Mouse (Mus musculus) CH12.LX (cell line): ENCODE measurements around the gene Prkci. TPM values are rescaled to one million over a fixed set of nuclear protein-coding genes. Genes with fewer than 3 reads are reported as not detected.

ENCODE experiments used
- DNase-seq: peaks from one replicate; pipeline ENCODE4 v3.0.0-alpha.2; 2013; ENCODE audit errors: extremely low read depth
- H3K27ac ChIP-seq: 2 replicates; pipeline ENCODE4 v1.5.1; 2012; ENCODE audit warnings: low read depth, mild to moderate bottlenecking, control low read depth, moderate library complexity; ENCODE audit not compliant: insufficient read depth
- H3K27me3 ChIP-seq: replicated peaks from 2 replicates; pipeline ENCODE3; 2012; ENCODE audit warnings: inconsistent platforms
- H3K36me3 ChIP-seq, 2 experiments: replicated peaks in 1 of 2; 2 replicates each; pipeline versions ENCODE3 to v1.6.1; 2012; ENCODE audit warnings: inconsistent platforms in 1 of 2, low read length in 1 of 2, mild to moderate bottlenecking in 1 of 2, mixed read lengths in 1 of 2, moderate library complexity in 1 of 2; ENCODE audit not compliant: control insufficient read depth in 1 of 2, insufficient read depth in 1 of 2
- H3K4me1 ChIP-seq, 2 experiments: 2 replicates each; pipeline ENCODE4 v1.6.1; 2012; ENCODE audit warnings: inconsistent platforms in 1 of 2, moderate library complexity in 1 of 2; ENCODE audit not compliant: insufficient read depth in 2 of 2, control insufficient read depth in 1 of 2
- H3K4me2 ChIP-seq: 2 replicates; pipeline ENCODE4 v1.6.1; 2012; ENCODE audit warnings: low read depth, mild to moderate bottlenecking, control low read depth; ENCODE audit not compliant: poor library complexity, insufficient read depth, severe bottlenecking
- H3K4me3 ChIP-seq, 3 experiments: fragments of 150-350 bp in 1 of 3; sonication (generic) in 1 of 3; replicated peaks in 1 of 3; 2 replicates each; pipeline versions ENCODE3 to v1.5.1; 2011 to 2012; ENCODE audit warnings: low read depth in 2 of 3, low read length in 2 of 3, mild to moderate bottlenecking in 2 of 3, moderate library complexity in 2 of 3, control low read depth in 1 of 3, improper control_type of control experiment in 1 of 3, inconsistent platforms in 1 of 3, mixed read lengths in 1 of 3; ENCODE audit not compliant: poor library complexity in 1 of 3
- H3K79me2 ChIP-seq: replicated peaks from 2 replicates; pipeline ENCODE4 v1.6.1; 2012; ENCODE audit warnings: mild to moderate bottlenecking, moderate library complexity; ENCODE audit not compliant: control insufficient read depth, poor library complexity, insufficient read depth, severe bottlenecking; ENCODE audit errors: extremely low read depth
- H3K9ac ChIP-seq: 2 replicates; pipeline ENCODE4 v1.6.1; 2012; ENCODE audit warnings: low read depth, mild to moderate bottlenecking, control low read depth, moderate library complexity; ENCODE audit not compliant: insufficient read depth
- H3K9me3 ChIP-seq: replicated peaks from 2 replicates; pipeline ENCODE3; 2012; ENCODE audit warnings: low read length, inconsistent platforms, mixed read lengths
- BHLHE40 ChIP-seq: IDR thresholded peaks from 2 replicates; pipeline ENCODE4 v1.6.1; 2011; ENCODE audit warnings: mild to moderate bottlenecking, low read depth, low read length, improper control_type of control experiment
- ELF1 ChIP-seq: IDR thresholded peaks from 2 replicates; pipeline ENCODE4 v1.6.1; 2014; ENCODE audit warnings: low read depth, mild to moderate bottlenecking, inconsistent platforms, low read length, improper control_type of control experiment
- HCFC1 ChIP-seq: IDR thresholded peaks from 2 replicates; pipeline ENCODE4 v1.6.1; 2012; ENCODE audit warnings: low read depth, mild to moderate bottlenecking, inconsistent platforms, low read length, improper control_type of control experiment
- MAX ChIP-seq: IDR thresholded peaks from 2 replicates; pipeline ENCODE4 v1.6.1; 2011; ENCODE audit warnings: low read length, improper control_type of control experiment
- MEF2A ChIP-seq: IDR thresholded peaks from 2 replicates; pipeline ENCODE4 v1.6.1; 2014; ENCODE audit warnings: low read depth, mild to moderate bottlenecking, inconsistent platforms, low read length, improper control_type of control experiment, borderline replicate concordance
- NRF1 ChIP-seq: IDR thresholded peaks from 2 replicates; pipeline ENCODE4 v1.6.1; 2014; ENCODE audit warnings: low read depth, mild to moderate bottlenecking, inconsistent platforms, low read length, improper control_type of control experiment, moderate library complexity
- RAD21 ChIP-seq: IDR thresholded peaks from 2 replicates; pipeline ENCODE4 v1.6.1; 2011; ENCODE audit warnings: low read depth, mild to moderate bottlenecking, low read length, improper control_type of control experiment, moderate library complexity
- TBP ChIP-seq: conservative IDR thresholded peaks from 2 replicates; pipeline ENCODE4 v1.6.1; 2011; ENCODE audit warnings: low read depth, low read length, improper control_type of control experiment
- dilution Hi-C: fragments of 300-500 bp; cut with MboI; formaldehyde crosslinking; loops from 2 replicates; pipeline ENCODE4 v1.14.3; 2020; ENCODE audit warnings: low sequenced_read_pairs; ENCODE audit not compliant: extremely low pct_unique_long_range_greater_than_20kb, extremely low pct_ligation_motif_present
- in situ Hi-C: fragments of 300-500 bp; cut with MboI; formaldehyde crosslinking; loops from 3 replicates; pipeline ENCODE4 v1.14.3; 2019; ENCODE audit warnings: low sequenced_read_pairs, low pct_ligation_motif_present, low pct_unique_long_range_greater_than_20kb, mixed read lengths
- polyA plus RNA-seq: library from polyadenylated mRNA; unstranded; fragments of >175 nt; gene quantifications from 2 replicates; pipeline ENCODE4 v1.2.1, GENCODE M21; 2012; ENCODE audit warnings: low read depth; ENCODE audit not compliant: insufficient read length
- total RNA-seq, 2 experiments: library from RNA; depleted of rRNA; stranded (reverse); fragments of 300-350 nt in 1 of 2; fragments of >200 nt in 1 of 2; gene quantifications; 2 replicates each; pipeline ENCODE4 v1.2.3; 2012 to 2014

The Prkci gene
- total and polyA plus RNA-seq, 3 experiments = 14.8 to 17.1 (median 16.7) TPM

DNA sequence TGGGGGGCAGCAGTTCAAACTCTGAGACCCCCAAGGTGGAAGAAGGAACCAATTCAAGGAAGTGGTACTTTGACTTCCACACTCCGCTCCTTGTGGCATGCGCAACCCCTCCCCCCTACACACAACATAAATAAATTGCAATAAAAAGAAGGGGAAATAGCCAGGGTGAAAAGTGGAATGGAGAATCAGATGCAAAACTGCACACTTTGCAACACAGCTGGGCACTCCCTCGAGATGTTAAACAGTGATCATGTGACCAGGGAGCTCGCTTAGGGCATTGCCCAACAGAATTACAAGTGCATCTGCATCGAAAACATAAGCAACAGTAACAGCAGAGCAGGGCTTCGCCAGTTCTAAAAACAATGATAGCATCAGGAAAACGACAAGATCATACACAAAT, 3.4 kb upstream of the Prkci start:
- DNase-seq = no peak
- H3K79me2 ChIP-seq = peaks cover 10% of the 10 kb centered on the region
- in situ Hi-C loops = loop anchor here (25.0 kb wide), 1 partner anchor 405 kb away; the partner anchor contains the start of gene Actrt3
- no peak overlapping the region for H3K27ac ChIP-seq
- TF ChIP-seq RAD21 (no peak), BHLHE40 (0 out of 2 replicates have a peak, but pooled peaks have one; percentile 7), ELF1 (no peak)
- TF ChIP-seq, all 38 proteins: peak for 1
- dilution Hi-C loops = no loop called here
- Histone ChIP-seq H3K9me3 (no peaks in the 10 kb centered on the region), H3K27me3 (no peaks in the 10 kb centered on the region), H3K4me2 (no peak overlapping the region), H3K36me3 (no peaks in the 10 kb centered on the region), H3K9ac (no peak overlapping the region), H3K4me1 (peaks cover 8 to 34% of the 10 kb centered on the region in 2 experiments), H3K4me3 (no peak overlapping the region)

DNA sequence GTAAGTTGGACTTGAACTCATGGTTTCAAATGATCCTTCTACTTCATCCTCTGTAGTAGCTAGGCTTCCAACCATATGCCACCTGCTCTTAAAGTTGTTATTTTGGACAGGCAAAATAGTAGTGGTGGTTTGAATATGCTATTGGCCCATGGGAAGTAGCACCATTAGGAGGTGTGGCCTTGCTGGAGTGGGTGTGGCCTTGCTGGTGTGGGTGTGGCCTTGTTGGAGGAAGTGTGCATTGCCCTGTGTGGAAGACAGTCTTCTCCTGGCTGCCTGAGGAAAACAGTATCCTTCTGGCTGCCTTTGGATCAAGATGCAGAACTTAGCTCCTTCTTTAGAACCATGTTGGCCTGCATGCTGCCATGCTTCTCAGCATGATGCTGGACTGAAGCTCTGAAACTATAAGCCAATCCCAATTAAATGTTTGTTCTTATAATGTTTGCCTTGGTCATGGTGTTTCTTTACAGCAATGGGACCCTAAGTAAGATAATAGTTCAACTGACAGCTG, 2.4 kb upstream of the Prkci start:
- H3K36me3 ChIP-seq = no peaks in the 10 kb centered on the region
- no peaks in the 10 kb centered on the region for H3K9me3 ChIP-seq
- no peak overlapping the region for H3K27ac ChIP-seq
- in situ Hi-C loops (loop anchor here (25.0 kb wide), 1 partner anchor 406 kb away; the partner anchor contains the start of gene Actrt3), dilution Hi-C loops (no loop called here)
- H3K79me2 ChIP-seq = peaks cover 19% of the 10 kb centered on the region
- peak; percentile 50 for DNase-seq
- H3K4me3 ChIP-seq = no peak overlapping the region
- no peaks in the 10 kb centered on the region for H3K27me3 ChIP-seq
- no peak overlapping the region for H3K4me2 ChIP-seq
- H3K4me1 ChIP-seq = peaks cover 6 to 32% of the 10 kb centered on the region in 2 experiments
- no peak for TF ChIP-seq MAX
- no peak for TF ChIP-seq TBP
- no peak for TF ChIP-seq HCFC1
- no peak for TF ChIP-seq NRF1
- no peak overlapping the region for H3K9ac ChIP-seq

DNA sequence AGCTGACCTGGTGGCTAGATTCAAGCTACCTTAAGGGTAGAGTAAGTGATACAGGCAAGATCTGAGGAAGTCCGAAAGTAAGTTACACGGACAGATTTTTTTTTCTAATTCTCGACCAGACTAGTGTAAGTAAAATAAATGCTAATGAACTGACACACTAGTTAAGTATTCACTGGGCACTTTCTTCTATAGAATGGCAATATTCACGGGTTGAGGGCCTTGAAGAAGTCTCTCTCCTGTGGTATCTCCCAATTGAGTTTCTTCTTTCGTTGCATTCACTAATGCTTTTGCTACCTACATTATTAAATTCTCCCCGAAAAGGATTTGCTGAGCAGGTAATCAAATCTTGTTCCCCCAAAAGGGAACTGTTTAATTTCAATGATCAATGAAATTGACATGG, 688 bp upstream of the Prkci start:
- TF ChIP-seq ELF1 (no peak), MEF2A (no peak)
- no peaks in the 10 kb centered on the region for H3K9me3 ChIP-seq
- no peak for DNase-seq
- peak overlapping the region; percentile 57 to 94 (median 83) for H3K4me3 ChIP-seq
- H3K36me3 ChIP-seq = no peaks in the 10 kb centered on the region
- peak overlapping the region; percentile 64 for H3K9ac ChIP-seq
- peak overlapping the region; percentile 88; the same call in 1 of the 2 replicates for H3K4me2 ChIP-seq
- H3K79me2 ChIP-seq = peaks cover 22% of the 10 kb centered on the region
- H3K27ac ChIP-seq = no peak overlapping the region
- H3K27me3 ChIP-seq = no peaks in the 10 kb centered on the region
- dilution Hi-C loops (no loop called here), in situ Hi-C loops (loop anchor here (25.0 kb wide), 1 partner anchor 408 kb away; the partner anchor contains the start of gene Actrt3)
- H3K4me1 ChIP-seq = peaks cover 15 to 45% of the 10 kb centered on the region in 2 experiments
